Mouse (Mus musculus): Measurements from ENCODE around the gene Lce1a2. TPM values are rescaled to one million over a fixed set of nuclear protein-coding genes. Genes with fewer than 3 reads are reported as not detected.
"Not testable (repeated sequence)": the region's sequence is repeated elsewhere in the genome, so short reads cannot be mapped to it uniquely, and the experiment has no call there.

The Lce1a2 gene
- polyA plus RNA-seq (2014; fragmentation: Nextera tagmentation; extraction: Ambion mirVana) = not detected in 2 replicates

GRCm38 (mm10) chr3:92670215-92670614 is at the start of gene Lce1a2:
Lce1a2 (minus strand) TSS chr3:92670315.
- Histone ChIP-seq H3K36me3 (ENCODE audit: control insufficient read depth, insufficient read depth, low read length) (no peaks in the 10 kb centered on the region), H3K27me3 (ENCODE audit: control insufficient read depth, insufficient read depth, low read length) (no peaks in the 10 kb centered on the region), H3K9me3 (ENCODE audit: control insufficient read depth, low read length) (no peaks in the 10 kb centered on the region), H3K9ac (replicated peaks; ENCODE audit: low read length) (no peak within 1 kb of the TSS), H3K4me3 (replicated peaks; ENCODE audit: low read depth, low read length) (no peak within 1 kb of the TSS), H3K27ac (replicated peaks; ENCODE audit: low read depth, low read length) (no peak within 1 kb of the TSS), H3K4me1 (ENCODE audit: control insufficient read depth, insufficient read depth, low read length) (no peaks in the 10 kb centered on the region), H3K4me2 (ENCODE audit: low read length) (no peak within 1 kb of the TSS)
- no peak for ATAC-seq (ENCODE audit: low FRiP score, low TSS enrichment)
- DNase-seq = no peak

- no peaks in the 10 kb centered on the region for H3K9me3 ChIP-seq (ENCODE audit: control insufficient read depth, low read length)
- no peaks in the 10 kb centered on the region for H3K4me1 ChIP-seq (ENCODE audit: control insufficient read depth, insufficient read depth, low read length)
- H3K27me3 ChIP-seq (ENCODE audit: control insufficient read depth, insufficient read depth, low read length) = no peaks in the 10 kb centered on the region
- H3K4me2 ChIP-seq (ENCODE audit: low read length) = no peak overlapping the region
- no peaks in the 10 kb centered on the region for H3K36me3 ChIP-seq (ENCODE audit: control insufficient read depth, insufficient read depth, low read length)
- H3K4me3 ChIP-seq (replicated peaks; ENCODE audit: low read depth, low read length) = no peak overlapping the region
- ATAC-seq (ENCODE audit: low FRiP score, low TSS enrichment) (no peak), DNase-seq (peak; percentile 9)
- no peak overlapping the region for H3K27ac ChIP-seq (replicated peaks; ENCODE audit: low read depth, low read length)
- H3K9ac ChIP-seq (replicated peaks; ENCODE audit: low read length) = no peak overlapping the region
Measured at GRCm38 (mm10) chr3:92715122-92715521, 45.0 kb upstream of the Lce1a2 start.

GRCm38 (mm10) chr3:92708974-92709373 is 38.9 kb upstream of the Lce1a2 start, which contains the start of gene Lce1e:
Lce1e (minus strand) TSS chr3:92709074.
- H3K4me2 ChIP-seq (ENCODE audit: low read length) = no peak within 1 kb of the TSS

GRCm38 (mm10) chr3:92694613-92695012 is 24.5 kb upstream of the Lce1a2 start:
- DNase-seq (no peak), ATAC-seq (ENCODE audit: low FRiP score, low TSS enrichment) (no peak)
- Histone ChIP-seq H3K4me3 (replicated peaks; ENCODE audit: low read depth, low read length) (no peak overlapping the region), H3K27ac (replicated peaks; ENCODE audit: low read depth, low read length) (no peak overlapping the region), H3K9ac (replicated peaks; ENCODE audit: low read length) (no peak overlapping the region), H3K4me1 (ENCODE audit: control insufficient read depth, insufficient read depth, low read length) (no peaks in the 10 kb centered on the region), H3K27me3 (ENCODE audit: control insufficient read depth, insufficient read depth, low read length) (no peaks in the 10 kb centered on the region), H3K4me2 (ENCODE audit: low read length) (no peak overlapping the region), H3K9me3 (ENCODE audit: control insufficient read depth, low read length) (no peaks in the 10 kb centered on the region), H3K36me3 (ENCODE audit: control insufficient read depth, insufficient read depth, low read length) (no peaks in the 10 kb centered on the region)
- WGBS = 12% methylated on average over 1 of the region's 1 CpGs

More at GRCm38 (mm10) chr3:92708974-92709373, 38.9 kb upstream of the Lce1a2 start, which contains the start of gene Lce1e:
- Histone ChIP-seq H3K27ac (replicated peaks; ENCODE audit: low read depth, low read length) (no peak within 1 kb of the TSS), H3K9me3 (ENCODE audit: control insufficient read depth, low read length) (no peaks in the 10 kb centered on the region), H3K4me1 (ENCODE audit: control insufficient read depth, insufficient read depth, low read length) (no peaks in the 10 kb centered on the region), H3K9ac (replicated peaks; ENCODE audit: low read length) (no peak within 1 kb of the TSS), H3K27me3 (ENCODE audit: control insufficient read depth, insufficient read depth, low read length) (no peaks in the 10 kb centered on the region), H3K36me3 (ENCODE audit: control insufficient read depth, insufficient read depth, low read length) (no peaks in the 10 kb centered on the region), H3K4me3 (replicated peaks; ENCODE audit: low read depth, low read length) (no peak within 1 kb of the TSS)
- no peak for ATAC-seq (ENCODE audit: low FRiP score, low TSS enrichment)
- no peak for DNase-seq
- WGBS = 84% methylated on average over 2 of the region's 2 CpGs

- Histone ChIP-seq H3K4me3 (replicated peaks; ENCODE audit: low read depth, low read length) (no peak overlapping the region), H3K9me3 (ENCODE audit: control insufficient read depth, low read length) (no peaks in the 10 kb centered on the region), H3K27ac (replicated peaks; ENCODE audit: low read depth, low read length) (no peak overlapping the region), H3K9ac (replicated peaks; ENCODE audit: low read length) (no peak overlapping the region), H3K27me3 (ENCODE audit: control insufficient read depth, insufficient read depth, low read length) (no peaks in the 10 kb centered on the region), H3K36me3 (ENCODE audit: control insufficient read depth, insufficient read depth, low read length) (no peaks in the 10 kb centered on the region), H3K4me2 (ENCODE audit: low read length) (no peak overlapping the region), H3K4me1 (ENCODE audit: control insufficient read depth, insufficient read depth, low read length) (no peaks in the 10 kb centered on the region)
- ATAC-seq (ENCODE audit: low FRiP score, low TSS enrichment) (no peak), DNase-seq (no peak)
Measured at GRCm38 (mm10) chr3:92691688-92692087, 21.6 kb upstream of the Lce1a2 start.

GRCm38 (mm10) chr3:92689154-92689553 is 19.0 kb upstream of the Lce1a2 start:
- H3K27ac ChIP-seq (replicated peaks; ENCODE audit: low read depth, low read length); H3K36me3 ChIP-seq (ENCODE audit: control insufficient read depth, insufficient read depth, low read length); H3K9me3 ChIP-seq (ENCODE audit: control insufficient read depth, low read length); H3K9ac ChIP-seq (replicated peaks; ENCODE audit: low read length); H3K27me3 ChIP-seq (ENCODE audit: control insufficient read depth, insufficient read depth, low read length); H3K4me1 ChIP-seq (ENCODE audit: control insufficient read depth, insufficient read depth, low read length); DNase-seq; H3K4me3 ChIP-seq (replicated peaks; ENCODE audit: low read depth, low read length); H3K4me2 ChIP-seq (ENCODE audit: low read length); ATAC-seq (ENCODE audit: low FRiP score, low TSS enrichment): not testable (repeated sequence)
- WGBS = 80% methylated on average over 16 of the region's 16 CpGs

- Histone ChIP-seq H3K36me3 (ENCODE audit: control insufficient read depth, insufficient read depth, low read length) (no peaks in the 10 kb centered on the region), H3K27ac (replicated peaks; ENCODE audit: low read depth, low read length) (no peak within 1 kb of the TSS), H3K4me1 (ENCODE audit: control insufficient read depth, insufficient read depth, low read length) (no peaks in the 10 kb centered on the region), H3K27me3 (ENCODE audit: control insufficient read depth, insufficient read depth, low read length) (no peaks in the 10 kb centered on the region), H3K4me3 (replicated peaks; ENCODE audit: low read depth, low read length) (no peak within 1 kb of the TSS), H3K4me2 (ENCODE audit: low read length) (no peak within 1 kb of the TSS), H3K9ac (replicated peaks; ENCODE audit: low read length) (no peak within 1 kb of the TSS), H3K9me3 (ENCODE audit: control insufficient read depth, low read length) (no peaks in the 10 kb centered on the region)
- DNase-seq (no peak), ATAC-seq (ENCODE audit: low FRiP score, low TSS enrichment) (no peak)
- WGBS = 66% methylated on average over 2 of the region's 2 CpGs
Measured at GRCm38 (mm10) chr3:92687110-92687509, 17.0 kb upstream of the Lce1a2 start, which contains the start of gene Lce1d. Lce1d (minus strand) TSS chr3:92687210.

GRCm38 (mm10) chr3:92678947-92679346 is 8.8 kb upstream of the Lce1a2 start, which contains the start of gene Lce1c:
Lce1c (plus strand) TSS chr3:92679247.
- no peak within 1 kb of the TSS for H3K4me3 ChIP-seq (replicated peaks; ENCODE audit: low read depth, low read length)
- no peaks in the 10 kb centered on the region for H3K36me3 ChIP-seq (ENCODE audit: control insufficient read depth, insufficient read depth, low read length)
- no peak within 1 kb of the TSS for H3K27ac ChIP-seq (replicated peaks; ENCODE audit: low read depth, low read length)
- no peak for DNase-seq
- no peak within 1 kb of the TSS for H3K4me2 ChIP-seq (ENCODE audit: low read length)
- 89% methylated on average over 4 of the region's 4 CpGs for WGBS
- H3K4me1 ChIP-seq (ENCODE audit: control insufficient read depth, insufficient read depth, low read length) = no peaks in the 10 kb centered on the region
- no peaks in the 10 kb centered on the region for H3K9me3 ChIP-seq (ENCODE audit: control insufficient read depth, low read length)
- ATAC-seq (ENCODE audit: low FRiP score, low TSS enrichment) = no peak
- H3K27me3 ChIP-seq (ENCODE audit: control insufficient read depth, insufficient read depth, low read length) = no peaks in the 10 kb centered on the region
- H3K9ac ChIP-seq (replicated peaks; ENCODE audit: low read length) = no peak within 1 kb of the TSS

- Histone ChIP-seq H3K36me3 (ENCODE audit: control insufficient read depth, insufficient read depth, low read length) (no peaks in the 10 kb centered on the region), H3K27me3 (ENCODE audit: control insufficient read depth, insufficient read depth, low read length) (no peaks in the 10 kb centered on the region), H3K4me2 (ENCODE audit: low read length) (no peak within 1 kb of the TSS), H3K4me1 (ENCODE audit: control insufficient read depth, insufficient read depth, low read length) (no peaks in the 10 kb centered on the region), H3K27ac (replicated peaks; ENCODE audit: low read depth, low read length) (no peak within 1 kb of the TSS), H3K4me3 (replicated peaks; ENCODE audit: low read depth, low read length) (no peak within 1 kb of the TSS), H3K9me3 (ENCODE audit: control insufficient read depth, low read length) (no peaks in the 10 kb centered on the region), H3K9ac (replicated peaks; ENCODE audit: low read length) (no peak within 1 kb of the TSS)
- DNase-seq = no peak
- ATAC-seq (ENCODE audit: low FRiP score, low TSS enrichment) = no peak
Measured at GRCm38 (mm10) chr3:92656826-92657225, 13.3 kb downstream of the Lce1a2 start, which contains the start of gene Lce1b. Lce1b (minus strand) TSS chr3:92656926.

Data from midbrain, embryonic 14.5 days (tissue).